Mouse (Mus musculus) brain, embryonic 18.5 days (tissue): ENCODE results near the gene Eva1b.
"Not testable (repeated sequence)": the region's sequence is repeated elsewhere in the genome, so short reads cannot be mapped to it uniquely, and the experiment has no call there.

ENCODE experiments used
- DNase-seq: peaks from one replicate; pipeline ENCODE4 v3.0.0-alpha.2; 2012; ENCODE audit warnings: low read depth, low spot score

The Eva1b gene

DNA sequence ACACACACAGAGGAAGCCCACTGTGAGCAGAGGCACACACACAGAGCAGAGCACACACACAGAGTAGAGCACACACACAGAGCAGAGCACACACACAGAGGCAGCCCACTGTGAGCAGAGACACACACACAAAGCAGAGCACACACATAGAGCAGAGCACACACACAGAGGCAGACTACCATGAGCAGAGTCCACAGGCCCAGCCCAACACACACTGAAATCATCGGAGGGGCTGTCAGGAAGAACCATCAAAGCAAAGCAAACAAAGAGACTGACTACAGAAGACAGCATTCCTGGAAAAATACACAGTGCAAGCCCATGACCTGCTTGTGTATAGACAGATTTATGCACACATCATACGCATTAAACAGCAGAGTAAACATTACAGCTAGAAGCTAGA, 8.3 kb downstream of the Eva1b start:
- no peak for DNase-seq

DNA sequence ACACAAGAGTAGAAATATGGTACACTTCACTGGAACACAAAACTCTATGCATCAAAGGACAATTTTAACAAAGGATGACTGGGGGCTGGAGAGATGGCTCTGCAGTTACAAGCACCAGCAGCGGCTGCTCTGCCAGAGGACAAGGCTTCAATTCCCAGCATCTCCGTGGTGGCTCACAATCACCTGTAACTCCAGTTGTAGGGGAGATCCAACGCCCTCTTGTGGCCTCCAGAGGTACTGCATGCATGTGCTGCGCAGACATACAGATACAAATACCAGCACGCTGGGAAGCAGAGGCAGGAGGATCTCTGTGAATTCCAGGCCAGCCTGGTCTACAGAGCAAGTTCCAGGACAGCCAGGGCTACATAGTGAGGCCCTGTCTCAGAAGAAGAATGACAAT, 9.1 kb downstream of the Eva1b start:
- no peak for DNase-seq

DNA sequence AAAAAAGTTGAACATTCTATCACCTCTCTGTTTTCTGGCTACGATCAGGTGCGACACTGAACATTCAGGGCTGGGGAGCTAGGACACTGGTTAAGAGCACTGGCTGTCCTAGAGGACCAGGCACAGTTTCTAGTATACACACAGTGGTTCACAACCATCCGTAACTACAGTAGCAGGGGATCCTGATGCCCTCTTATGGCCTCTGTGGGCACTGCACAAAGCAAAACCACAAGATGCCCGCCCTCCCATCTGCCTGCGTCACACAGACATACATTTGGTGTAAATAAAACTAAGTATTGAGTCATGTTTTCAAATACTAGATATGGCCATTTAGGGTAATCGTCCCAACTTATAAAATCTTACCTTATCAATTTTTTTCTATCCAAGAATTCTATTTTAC, 10.0 kb downstream of the Eva1b start:
- no peak for DNase-seq

DNA sequence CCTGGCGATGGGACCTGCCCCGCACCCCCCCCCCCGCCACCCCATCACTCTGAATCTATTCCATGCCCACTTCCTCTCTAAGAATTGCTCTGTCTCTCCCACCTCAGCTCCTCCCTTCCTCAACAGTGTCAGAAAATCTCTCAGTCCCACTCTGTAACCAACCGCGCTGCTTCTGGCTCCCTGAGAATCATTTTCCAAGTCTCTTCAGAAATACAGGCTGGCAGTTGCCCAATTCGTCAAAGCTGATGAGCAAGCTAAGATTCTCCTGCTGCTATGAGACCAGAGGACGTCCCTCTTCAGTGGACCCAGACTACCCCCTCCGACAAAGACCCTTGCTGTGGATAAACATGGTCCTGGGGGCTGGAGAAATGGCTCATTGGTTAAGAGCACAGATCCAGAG, 11.9 kb downstream of the Eva1b start:
- no peak for DNase-seq

DNA sequence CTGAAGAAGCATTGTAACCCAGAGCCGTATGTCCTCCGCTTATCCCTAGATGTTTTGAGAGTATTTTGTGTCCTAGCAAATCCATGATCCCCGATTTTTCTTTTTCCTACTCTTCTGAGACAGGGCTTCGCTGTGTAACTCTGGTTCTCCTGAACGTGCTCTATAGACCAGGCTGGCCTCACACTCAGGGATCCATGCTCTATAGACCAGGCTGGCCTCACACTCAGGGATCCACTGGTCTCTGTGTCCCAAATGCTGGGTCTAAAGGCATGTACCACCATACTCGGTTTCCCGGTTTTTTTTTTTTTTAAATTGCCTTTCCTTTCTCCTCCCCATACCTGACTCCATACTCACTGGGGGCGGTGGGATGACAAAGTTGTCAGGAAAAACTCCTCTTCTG, 13.4 kb downstream of the Eva1b start:
- no peak for DNase-seq

DNA sequence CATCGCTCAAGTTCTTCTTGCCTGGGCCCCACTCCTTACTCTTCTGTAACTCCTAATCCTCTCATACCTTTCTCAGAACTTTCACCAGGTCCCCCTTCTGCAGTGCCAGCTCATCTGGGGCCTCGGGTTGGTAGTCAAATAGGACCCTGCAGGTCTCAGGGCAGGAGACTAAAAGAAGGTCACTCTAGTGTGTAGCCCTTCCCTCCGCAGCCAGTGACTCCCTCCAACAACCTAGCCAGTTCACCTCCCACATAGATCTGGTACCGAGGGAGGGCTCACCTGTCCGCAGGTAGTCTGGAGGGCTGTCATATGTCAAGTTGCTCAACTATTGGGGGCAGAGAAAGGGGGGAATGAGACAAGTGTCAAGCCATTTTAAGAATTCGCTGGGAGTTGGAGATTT, 13.9 kb downstream of the Eva1b start:
- no peak for DNase-seq

DNA sequence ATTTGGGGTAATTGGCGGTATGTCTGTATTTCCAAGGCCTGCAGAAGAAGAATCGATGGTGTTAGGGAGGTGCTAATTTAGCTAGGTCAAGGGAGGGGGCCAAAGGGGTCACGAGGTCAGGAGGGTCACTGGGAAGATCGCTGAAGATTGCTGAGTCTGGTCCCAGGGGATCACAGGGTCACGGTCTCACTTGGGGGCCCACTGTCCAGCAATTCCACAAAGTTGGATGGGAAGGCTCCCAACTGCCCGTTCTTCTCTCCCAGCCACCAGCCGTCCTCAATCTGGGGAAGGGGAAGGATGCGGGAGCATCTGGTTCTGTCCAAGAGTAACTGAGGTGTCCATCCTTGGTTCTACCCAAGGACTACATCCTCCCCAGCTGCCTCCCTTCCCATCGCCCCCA, 14.4 kb downstream of the Eva1b start:
- no peak for DNase-seq

DNA sequence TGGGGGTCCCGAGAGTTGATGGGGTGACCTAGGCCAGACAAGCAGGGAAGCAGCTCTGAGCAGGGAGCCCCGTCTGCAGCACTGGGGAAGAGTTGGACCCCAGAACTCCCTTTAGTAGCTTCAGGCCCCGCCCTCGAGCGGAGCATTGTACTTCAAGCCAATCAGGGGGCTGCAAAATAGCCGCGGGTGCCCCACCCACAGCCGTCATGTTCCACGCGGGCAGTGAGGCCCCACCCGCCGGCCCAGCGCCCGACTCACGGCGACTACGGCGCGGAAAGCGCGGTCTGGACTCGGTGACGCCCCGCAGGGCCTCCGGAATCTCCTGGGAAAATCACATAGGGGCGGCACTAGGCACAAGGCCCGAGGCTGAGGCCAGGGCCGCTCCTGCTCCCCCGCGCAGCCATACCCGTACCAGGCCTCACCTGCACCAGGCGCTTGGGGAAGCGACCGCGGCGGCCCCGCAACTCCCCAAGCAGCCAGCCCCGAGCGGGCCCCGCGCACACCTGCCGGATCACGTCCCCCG, 15.1 kb downstream of the Eva1b start:
- peak; percentile 40 for DNase-seq

DNA sequence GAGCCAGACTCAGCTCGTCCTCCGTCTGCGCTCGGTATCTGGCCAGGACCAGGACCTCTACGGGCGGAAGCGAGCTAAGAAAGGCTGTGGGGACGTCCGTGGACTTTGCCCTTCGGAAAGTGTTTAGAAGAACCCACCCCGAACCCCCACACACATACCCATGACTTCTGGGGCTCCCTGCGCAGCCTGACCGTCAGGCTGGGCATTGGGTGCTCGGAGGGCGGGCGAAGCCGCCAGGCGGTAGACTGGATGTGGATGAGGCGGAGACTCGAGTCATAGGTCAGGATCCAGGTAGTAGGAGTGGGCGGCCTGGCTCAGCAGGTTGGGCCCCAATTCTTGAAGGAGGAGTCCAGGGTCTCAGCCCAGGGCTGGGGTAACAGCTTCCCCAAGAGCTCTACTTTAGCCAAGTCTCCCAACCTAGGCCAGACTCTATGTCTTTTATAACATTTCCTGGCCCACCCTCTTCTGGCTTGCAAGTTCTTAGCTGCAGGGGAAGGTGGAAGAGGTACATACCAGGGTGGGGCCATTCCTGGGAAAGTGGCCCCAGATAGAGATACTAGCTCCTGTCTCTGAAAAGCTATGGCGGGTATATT, 15.6 kb downstream of the Eva1b start, which contains the start of gene Sh3d21:
TSS of gene Sh3d21 (minus strand) at position 425 of the 593 bp plus-strand sequence.
- no peak for DNase-seq

DNA sequence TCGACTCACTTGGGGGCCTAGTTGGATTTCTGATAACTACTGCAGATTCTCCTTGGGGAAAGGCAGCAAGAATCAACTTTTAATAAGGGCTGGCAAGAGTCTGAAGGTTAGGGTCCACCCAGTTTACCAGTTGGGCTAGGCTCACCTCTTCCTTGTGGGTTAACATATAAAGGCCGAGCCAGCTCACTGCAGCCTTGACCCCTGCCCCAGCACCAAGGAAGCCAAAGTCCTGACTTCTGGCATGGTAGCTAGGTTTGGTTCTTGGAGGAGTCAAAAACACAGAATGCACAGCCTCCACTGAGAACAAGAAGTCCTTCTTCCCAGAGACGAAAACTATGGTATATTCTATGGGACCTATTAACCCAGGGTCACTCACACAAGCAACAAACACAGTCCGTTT, 16.1 kb downstream of the Eva1b start:
- DNase-seq = no peak

DNA sequence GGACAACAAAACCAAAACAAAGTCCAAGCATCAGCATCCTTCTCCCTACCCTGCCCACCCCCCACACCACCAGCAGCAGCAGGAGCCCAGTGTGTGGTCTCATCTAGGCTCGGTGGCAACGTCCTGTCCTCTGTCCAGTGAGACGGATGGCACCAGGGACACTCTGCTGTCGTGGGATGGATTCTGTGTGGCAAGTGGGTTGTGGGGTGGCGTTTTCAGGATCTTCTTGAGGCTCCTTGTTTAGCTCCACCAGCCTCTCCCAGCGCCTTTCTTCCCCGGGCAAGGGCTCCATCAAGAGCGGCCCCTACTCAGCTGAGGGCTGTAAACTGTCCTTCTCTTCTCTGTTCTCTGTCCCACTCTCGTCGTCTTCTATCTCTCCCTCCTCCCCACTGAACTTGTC, 17.5 kb downstream of the Eva1b start:
- DNase-seq = not testable (repeated sequence)

DNA sequence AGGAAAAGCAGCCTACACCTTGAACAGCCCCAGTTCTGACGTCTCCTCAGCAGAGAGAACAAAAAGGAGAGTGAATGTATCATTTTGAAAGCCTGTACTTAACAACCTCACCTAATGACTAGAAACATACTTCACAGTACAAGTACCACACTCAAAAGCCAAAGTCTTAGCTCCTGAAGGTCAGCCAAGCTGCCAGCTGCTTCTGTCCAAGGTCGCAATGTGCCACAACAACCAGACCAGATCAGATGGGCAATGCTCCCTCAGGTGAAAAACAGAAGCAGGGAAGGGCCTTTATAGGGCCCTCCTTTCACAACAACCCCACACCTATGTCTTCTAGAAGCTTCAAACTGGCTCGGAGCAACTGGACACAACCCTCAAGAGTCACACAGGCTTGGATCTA, 18.5 kb downstream of the Eva1b start:
- DNase-seq = no peak

DNA sequence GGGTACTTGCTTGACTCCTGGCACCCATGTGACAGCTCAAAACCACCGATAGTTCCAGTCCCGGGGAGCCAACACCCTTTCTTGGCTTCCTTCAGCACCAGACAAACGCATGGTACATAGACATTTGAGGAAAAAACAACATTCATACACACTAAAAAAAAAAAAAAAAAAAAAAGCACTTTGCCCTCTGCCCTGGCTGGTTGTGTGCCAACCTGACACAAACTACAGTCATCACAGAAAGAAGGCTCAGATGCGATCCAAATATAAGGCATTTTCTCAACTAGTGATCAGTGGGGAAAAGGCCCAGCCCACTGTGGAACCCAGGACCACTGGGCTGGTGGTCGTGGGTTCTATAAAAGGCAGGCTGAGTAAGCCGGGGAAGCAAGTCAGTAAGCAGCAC, 21.3 kb downstream of the Eva1b start:
- DNase-seq = no peak

DNA sequence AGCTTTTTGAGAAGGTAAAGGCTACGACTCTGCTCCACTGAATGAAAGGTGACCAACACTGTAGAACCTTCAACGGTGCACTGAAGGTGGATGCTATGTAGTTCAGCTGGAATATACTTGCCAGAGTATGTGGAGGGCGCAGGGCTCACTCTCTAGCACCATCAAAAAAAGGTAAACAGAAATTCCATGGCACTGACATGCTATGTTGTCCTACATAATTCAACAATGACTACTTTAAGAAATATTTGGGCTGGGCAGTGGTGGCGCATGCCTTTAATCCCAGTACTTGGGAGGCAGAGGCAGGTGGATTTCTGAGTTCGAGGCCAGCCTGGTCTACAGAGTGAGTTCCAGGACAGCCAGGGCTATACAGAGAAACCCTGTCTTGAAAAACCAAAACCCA, 23.2 kb downstream of the Eva1b start:
- not testable (repeated sequence) for DNase-seq

DNA sequence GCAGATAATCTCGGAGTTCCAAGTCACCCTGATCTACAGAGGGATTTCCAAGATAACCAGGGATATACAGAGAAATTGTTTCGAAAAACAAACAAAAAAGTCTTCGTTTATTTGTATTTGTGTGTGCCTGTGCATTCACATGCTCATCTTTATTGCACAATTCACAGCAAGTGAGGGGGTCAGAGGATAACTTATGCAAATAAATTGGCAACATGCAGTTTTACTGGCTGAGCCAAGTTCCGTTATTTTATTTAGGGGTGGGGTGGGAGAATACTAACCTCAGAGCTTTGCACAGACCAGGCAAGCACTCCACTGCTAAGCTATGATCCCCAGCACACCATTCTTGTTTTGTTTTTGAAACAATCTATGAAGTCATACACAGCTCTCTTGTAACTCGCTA, 26.3 kb downstream of the Eva1b start:
- DNase-seq = no peak

DNA sequence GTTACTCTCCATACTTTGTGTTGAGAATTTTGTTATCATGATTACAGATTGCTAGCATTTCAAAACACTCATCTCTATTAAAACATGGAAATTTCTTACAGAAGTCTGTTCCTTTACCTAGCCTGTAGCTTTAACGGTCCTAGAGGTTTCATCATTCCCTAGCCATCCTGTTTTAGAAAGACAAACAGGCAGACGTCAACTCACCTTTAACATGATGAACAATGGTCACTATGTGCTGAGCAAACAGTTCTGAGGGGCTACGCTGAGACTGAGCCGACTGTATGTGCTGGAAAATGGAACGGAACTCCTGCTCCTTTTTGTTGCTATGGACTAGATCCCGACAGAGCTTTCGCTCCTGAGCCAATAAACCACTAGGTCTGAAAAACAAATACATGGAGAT, 28.4 kb downstream of the Eva1b start:
- not testable (repeated sequence) for DNase-seq

DNA sequence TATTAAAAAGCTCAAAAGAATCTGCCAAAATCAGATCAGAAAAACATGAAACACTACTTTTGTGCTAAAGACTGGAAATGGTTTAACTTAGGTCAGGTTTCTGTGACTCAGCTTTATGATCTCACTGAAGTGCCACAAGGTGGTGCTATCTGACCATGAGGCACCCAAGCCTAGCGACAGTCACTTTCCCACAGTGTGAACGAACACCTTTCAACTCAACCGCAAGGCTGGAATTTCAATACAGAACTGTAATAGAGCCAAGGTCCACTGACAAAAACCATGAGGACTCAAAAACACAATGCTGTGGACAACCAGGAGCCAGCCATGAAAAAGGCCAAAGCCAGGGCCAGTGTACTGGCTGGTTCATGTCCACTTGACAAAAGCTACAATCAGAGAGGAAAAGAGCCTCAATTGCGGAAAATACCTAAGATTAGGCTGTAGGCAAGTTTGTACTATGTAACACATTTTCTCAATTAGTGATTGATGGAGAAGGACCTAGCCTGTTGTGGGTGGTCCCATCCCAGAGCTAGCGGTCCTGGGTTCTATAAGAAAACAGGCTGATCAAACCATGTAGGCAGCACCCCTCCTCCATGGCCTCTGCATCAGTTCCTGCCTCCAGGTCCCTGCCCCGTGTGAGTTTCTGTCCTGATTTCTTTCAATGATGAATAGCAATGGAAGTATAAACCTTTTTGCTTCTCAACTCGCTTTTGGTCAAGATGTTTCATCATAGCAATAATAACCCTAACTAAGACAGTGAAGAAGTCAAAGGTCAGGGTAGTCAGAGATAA, 33.8 kb downstream of the Eva1b start:
- DNase-seq = no peak

DNA sequence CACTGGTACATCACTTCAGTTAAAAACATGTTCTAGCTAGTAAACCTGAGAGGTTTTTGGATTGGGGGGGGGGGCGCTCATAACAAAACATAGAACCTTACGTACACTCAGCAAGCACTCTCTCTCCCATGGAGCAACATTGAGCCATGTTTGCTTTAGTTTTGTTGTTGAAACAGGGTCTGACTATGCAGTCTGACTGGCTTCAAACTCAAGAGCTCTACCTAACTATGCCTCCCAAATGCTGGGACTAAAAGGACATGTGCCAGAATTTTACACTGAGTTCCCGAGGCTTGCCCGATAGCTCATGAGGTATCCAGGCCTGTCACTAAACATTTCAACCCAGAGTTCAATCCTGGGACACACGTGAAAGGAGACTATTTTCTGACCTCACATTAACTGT, 35.5 kb downstream of the Eva1b start:
- DNase-seq = no peak

DNA sequence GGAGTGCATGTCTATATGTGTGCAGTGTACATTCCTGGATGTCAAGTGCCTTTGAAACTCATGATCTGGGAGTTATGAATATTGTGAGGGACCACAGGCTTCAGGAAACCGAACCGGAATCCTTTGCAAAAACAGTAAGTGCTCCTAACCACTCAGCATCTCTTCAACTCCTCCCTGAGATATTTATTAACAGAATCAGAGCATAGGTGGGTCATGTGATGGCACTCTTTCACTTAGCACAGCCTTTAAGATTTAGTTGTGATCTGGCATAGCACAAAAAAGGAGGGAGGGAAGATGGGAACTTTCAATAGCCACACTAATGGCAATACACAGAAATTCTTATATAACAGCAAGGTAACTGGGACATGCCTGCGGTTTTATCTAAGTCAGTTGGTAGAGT, 39.6 kb downstream of the Eva1b start:
- no peak for DNase-seq

DNA sequence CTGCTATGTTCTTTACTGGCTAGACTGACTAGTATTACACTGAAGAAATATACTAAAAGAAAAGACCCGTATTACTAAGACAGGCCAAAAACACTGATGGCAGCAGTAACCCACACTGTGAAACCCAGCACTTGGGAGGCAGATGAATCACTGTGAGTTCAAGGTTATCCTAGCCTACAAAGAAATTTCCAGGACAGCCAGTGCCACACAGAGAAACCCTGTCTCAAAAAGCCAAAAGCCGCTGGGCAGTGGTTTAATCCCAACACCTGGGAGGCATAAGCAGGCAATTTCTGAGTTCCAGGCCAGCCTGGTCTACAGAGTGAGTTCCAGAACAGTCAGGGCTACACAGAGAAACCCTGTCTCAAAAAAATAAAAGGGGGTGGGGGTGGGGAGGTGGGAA, 43.1 kb downstream of the Eva1b start:
- DNase-seq = no peak

DNA sequence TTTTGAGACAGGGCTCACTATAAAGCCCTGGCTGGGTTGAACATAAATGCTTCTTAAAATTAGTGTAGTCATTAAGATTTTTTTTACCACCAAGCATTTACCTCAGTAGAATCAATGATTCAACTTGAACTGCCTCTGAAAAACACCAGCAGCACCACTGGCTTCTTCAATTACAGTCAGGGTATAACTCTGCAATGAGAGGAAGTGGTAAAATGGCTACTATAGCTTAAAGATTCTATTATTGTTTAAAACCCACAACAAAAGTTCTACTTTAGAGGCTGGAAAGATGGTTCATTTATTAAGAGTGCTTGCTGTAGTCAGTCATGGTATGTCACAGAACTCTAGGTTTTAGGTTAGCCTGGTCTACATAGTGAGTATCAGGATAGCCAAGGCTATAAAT, 46.7 kb downstream of the Eva1b start:
- DNase-seq = no peak

DNA sequence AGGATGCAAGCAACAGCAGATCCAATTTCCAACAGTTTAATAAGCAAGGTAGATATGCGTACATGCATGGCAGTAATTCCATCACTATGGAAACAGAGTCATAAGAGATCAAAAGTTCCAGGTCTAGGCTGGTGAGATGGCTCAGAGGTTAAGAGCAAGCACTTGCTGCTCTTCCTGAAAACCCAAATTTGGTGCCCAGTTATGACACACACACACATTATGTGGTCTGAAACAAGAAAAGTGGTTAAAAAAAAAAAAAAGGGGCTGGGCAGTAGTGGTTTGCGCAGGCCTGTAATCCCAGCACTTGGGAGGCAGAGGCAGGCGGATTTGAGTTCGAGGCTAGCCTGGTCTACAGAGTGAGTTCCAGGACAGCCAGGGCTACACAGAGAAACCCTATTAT, 47.4 kb downstream of the Eva1b start:
- no peak for DNase-seq

DNA sequence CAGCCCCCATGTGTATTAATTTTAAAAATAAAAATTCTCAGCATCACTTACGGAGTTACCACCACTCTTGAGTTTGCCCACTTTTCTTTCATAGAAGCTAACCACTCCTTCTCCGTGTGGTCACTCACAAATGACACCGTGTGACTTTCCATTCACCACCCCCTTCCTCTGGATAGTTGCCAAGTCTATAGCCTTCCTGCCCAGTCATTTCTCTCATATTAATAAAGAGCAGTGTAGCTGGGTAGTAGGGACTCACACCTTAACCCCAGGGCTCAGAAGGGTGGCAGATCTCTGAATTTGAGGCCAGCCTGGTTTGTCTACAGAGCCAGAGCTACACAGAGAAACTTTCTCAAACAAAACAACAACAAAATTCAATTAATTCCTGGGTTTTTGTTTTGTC, 49.9 kb downstream of the Eva1b start:
- no peak for DNase-seq
